Mouse (Mus musculus): Measurements from ENCODE around the gene Cfap221. TPM values are rescaled to one million over a fixed set of nuclear protein-coding genes. Genes with fewer than 3 reads are reported as not detected.

Cfap221 gene
- total and polyA plus RNA-seq, 2 experiments from 2014 or later, result not detected

DNA sequence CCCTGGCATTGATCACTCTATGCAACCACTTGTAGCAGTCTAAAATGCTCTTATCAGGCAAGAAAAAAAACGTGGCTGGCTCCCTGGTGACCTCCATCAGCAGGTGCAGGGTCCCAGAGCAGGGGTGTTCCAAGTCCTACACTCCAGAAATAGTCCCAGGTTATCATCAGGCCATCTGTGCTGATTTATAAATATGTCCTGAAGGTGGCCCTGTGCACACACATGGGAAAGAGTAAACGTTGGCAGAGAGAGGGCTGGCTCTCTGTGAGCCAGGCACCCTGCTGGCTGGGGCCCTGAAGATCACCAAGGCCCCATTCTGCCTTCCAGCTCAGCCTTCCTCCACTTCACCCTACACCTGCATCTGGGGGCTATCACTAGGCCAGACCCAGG lies 28.0 kb upstream of the Cfap221 start:
- WGBS, result 12% methylated on average over 2 of the region's 2 CpGs
- Histone ChIP-seq H3K4me3 (ENCODE audit: low read depth, low read length) (no peak overlapping the region), H3K9ac (replicated peaks; ENCODE audit: low read depth, low read length) (no peak overlapping the region), H3K4me1 (ENCODE audit: control insufficient read depth, insufficient read depth) (peaks cover 26% of the 10 kb centered on the region), H3K27me3 (ENCODE audit: control insufficient read depth, insufficient read depth, low read length) (no peaks in the 10 kb centered on the region), H3K9me3 (replicated peaks; ENCODE audit: control insufficient read depth, low read length) (no peaks in the 10 kb centered on the region), H3K27ac (ENCODE audit: low read depth) (peak overlapping the region; percentile 75), H3K4me2 (ENCODE audit: low read depth, low read length) (no peak overlapping the region), H3K36me3 (replicated peaks; ENCODE audit: control insufficient read depth, insufficient read depth, low read length) (no peaks in the 10 kb centered on the region)
- peak; percentile 33 for ATAC-seq (ENCODE audit: insufficient read depth, low read depth)
- DNase-seq (ENCODE audit: low spot score), result no peak
- TF ChIP-seq EP300 (IDR thresholded peaks at IDR 0.05; ENCODE audit: low read depth), result no peak
- no peak for TF ChIP-seq CTCF (IDR thresholded peaks at IDR 0.05; ENCODE audit: low read depth)

DNA sequence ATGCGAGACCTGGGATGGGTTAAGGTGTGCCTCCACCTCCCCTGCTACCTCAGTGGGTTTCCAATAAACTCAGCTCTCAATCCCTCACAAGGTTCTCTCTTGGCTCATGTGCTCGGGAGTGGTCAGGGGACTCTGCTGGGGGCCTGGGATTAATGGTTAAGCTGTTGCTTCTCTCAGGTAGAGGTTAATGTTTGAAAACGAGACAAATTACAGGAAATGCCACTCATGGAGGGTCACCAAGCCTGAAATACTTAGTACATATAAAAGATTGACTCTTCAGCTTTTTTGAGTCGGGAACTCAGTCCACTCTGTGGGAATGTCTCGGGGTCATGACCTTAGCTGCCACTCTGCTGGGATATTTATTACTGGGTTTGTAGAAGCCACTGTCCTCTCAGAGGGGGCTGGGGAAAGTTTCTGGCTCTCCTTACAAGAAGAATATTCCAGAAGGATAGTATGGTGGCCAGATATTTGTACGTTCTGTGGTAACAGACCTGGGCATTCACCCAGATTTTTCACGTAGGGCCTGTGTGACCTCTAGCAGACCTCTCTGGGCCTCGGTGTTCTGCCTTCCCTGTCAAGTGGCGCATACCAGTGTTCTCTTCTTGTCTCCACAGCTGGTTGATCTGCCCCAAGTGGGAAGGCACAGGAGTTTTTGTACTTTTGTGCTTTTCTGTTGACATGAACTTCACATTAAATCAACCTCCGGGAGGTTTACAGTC lies 27.5 kb upstream of the Cfap221 start:
- no peak overlapping the region for H3K9ac ChIP-seq (replicated peaks; ENCODE audit: low read depth, low read length)

DNA sequence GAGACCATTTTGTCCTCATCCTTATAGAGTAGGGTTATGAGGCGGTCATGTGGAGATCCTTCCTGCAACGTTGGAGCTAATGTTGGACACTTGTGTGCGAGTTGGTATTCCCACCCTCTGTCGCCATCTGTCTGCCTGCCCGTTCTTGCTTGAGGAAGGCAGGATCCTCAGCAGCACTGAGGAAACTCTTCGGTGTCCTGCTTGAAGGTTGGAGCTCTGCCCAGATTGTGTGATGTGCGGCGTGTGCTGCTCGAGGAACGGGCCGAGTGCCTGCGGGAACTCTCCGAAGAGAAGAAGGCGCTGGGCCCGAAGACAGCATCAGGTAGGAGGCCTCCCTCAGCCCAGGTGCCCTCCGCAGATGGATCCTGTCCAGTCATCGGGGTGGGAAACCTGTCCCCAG lies 24.9 kb upstream of the Cfap221 start:
- Histone ChIP-seq H3K4me3 (ENCODE audit: low read depth, low read length) (no peak overlapping the region), H3K4me2 (ENCODE audit: low read depth, low read length) (no peak overlapping the region), H3K27me3 (ENCODE audit: control insufficient read depth, insufficient read depth, low read length) (no peaks in the 10 kb centered on the region), H3K9ac (replicated peaks; ENCODE audit: low read depth, low read length) (no peak overlapping the region), H3K36me3 (replicated peaks; ENCODE audit: control insufficient read depth, insufficient read depth, low read length) (no peaks in the 10 kb centered on the region), H3K27ac (ENCODE audit: low read depth) (no peak overlapping the region), H3K9me3 (replicated peaks; ENCODE audit: control insufficient read depth, low read length) (no peaks in the 10 kb centered on the region), H3K4me1 (ENCODE audit: control insufficient read depth, insufficient read depth) (peaks cover 16% of the 10 kb centered on the region)
- WGBS, result 82% methylated on average over 17 of the region's 17 CpGs
- 0 out of 2 replicates have a peak, but pooled peaks have one; percentile 6 for ATAC-seq (ENCODE audit: insufficient read depth, low read depth)
- DNase-seq (ENCODE audit: low spot score), result no peak
- TF ChIP-seq CTCF (IDR thresholded peaks at IDR 0.05; ENCODE audit: low read depth), result no peak
- no peak for TF ChIP-seq EP300 (IDR thresholded peaks at IDR 0.05; ENCODE audit: low read depth)

More for the DNA sequence above, 27.5 kb upstream of the Cfap221 start:
- 44% methylated on average over 10 of the region's 10 CpGs for WGBS
- H3K4me3 ChIP-seq (ENCODE audit: low read depth, low read length), result no peak overlapping the region
- DNase-seq (ENCODE audit: low spot score) (peak; percentile 65), ATAC-seq (ENCODE audit: insufficient read depth, low read depth) (peak; percentile 66)
- TF ChIP-seq CTCF (IDR thresholded peaks at IDR 0.05; ENCODE audit: low read depth) (no peak), EP300 (IDR thresholded peaks at IDR 0.05; ENCODE audit: low read depth) (no peak)
- H3K36me3 ChIP-seq (replicated peaks; ENCODE audit: control insufficient read depth, insufficient read depth, low read length), result no peaks in the 10 kb centered on the region
- peak overlapping the region; percentile 75 for H3K27ac ChIP-seq (ENCODE audit: low read depth)
- peaks cover 26% of the 10 kb centered on the region for H3K4me1 ChIP-seq (ENCODE audit: control insufficient read depth, insufficient read depth)
- H3K27me3 ChIP-seq (ENCODE audit: control insufficient read depth, insufficient read depth, low read length), result no peaks in the 10 kb centered on the region
- H3K9me3 ChIP-seq (replicated peaks; ENCODE audit: control insufficient read depth, low read length), result no peaks in the 10 kb centered on the region
- no peak overlapping the region for H3K4me2 ChIP-seq (ENCODE audit: low read depth, low read length)

DNA sequence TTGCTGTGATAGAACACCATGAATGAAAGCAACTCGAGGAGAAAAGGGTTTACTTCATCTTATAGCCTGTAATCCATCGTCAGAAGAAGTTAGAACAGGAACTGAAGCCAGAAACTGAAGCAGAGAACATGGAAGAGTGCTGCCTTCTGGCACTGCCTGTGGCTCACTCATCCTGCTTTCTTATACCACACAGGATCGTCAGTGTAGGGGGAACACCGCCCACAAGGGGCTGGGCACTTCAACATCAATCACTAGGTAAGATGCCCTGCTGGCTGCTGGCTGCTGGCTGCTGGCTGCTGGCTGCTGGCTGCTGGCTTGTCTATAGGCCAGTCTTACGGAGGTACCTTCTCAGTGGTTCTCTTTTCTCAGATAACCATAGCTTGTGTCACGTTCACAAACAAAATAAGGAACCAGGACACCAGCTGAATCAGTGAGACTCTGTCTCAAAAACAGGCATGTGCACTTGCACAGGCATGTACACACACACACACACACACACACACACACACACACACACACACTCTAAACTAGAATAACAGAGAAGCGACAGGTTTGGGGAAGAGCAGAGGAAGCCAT lies 23.4 kb upstream of the Cfap221 start:
- H3K4me1 ChIP-seq (ENCODE audit: control insufficient read depth, insufficient read depth), result peaks cover 14% of the 10 kb centered on the region
- no peak overlapping the region for H3K4me2 ChIP-seq (ENCODE audit: low read depth, low read length)
- H3K27ac ChIP-seq (ENCODE audit: low read depth), result no peak overlapping the region
- no peaks in the 10 kb centered on the region for H3K9me3 ChIP-seq (replicated peaks; ENCODE audit: control insufficient read depth, low read length)
- H3K4me3 ChIP-seq (ENCODE audit: low read depth, low read length), result no peak overlapping the region
- no peak for ATAC-seq (ENCODE audit: insufficient read depth, low read depth)
- TF ChIP-seq EP300 (IDR thresholded peaks at IDR 0.05; ENCODE audit: low read depth), result no peak
- TF ChIP-seq CTCF (IDR thresholded peaks at IDR 0.05; ENCODE audit: low read depth), result no peak
- WGBS, result 57% methylated on average over 7 of the region's 7 CpGs
- no peak for DNase-seq (ENCODE audit: low spot score)
- H3K27me3 ChIP-seq (ENCODE audit: control insufficient read depth, insufficient read depth, low read length), result no peaks in the 10 kb centered on the region
- no peak overlapping the region for H3K9ac ChIP-seq (replicated peaks; ENCODE audit: low read depth, low read length)
- H3K36me3 ChIP-seq (replicated peaks; ENCODE audit: control insufficient read depth, insufficient read depth, low read length), result no peaks in the 10 kb centered on the region

DNA sequence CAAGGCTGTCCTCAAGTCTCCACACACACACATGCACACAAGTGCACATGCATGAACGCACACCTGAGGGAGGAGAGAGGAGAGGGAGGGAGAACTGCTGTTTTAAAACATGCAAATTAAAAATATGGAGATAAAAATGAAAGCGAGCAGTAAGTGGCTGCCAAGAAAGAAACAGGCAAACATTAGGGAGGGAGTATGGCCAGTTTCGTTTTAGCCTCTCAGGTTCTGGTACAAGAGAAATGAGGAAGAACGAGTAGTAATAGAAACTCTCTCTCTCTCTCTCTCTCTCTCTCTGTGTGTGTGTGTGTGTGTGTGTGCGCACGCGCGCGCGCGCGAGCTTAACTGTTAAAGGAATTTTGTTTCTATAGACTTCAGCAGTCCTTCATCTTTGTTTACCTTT lies 22.4 kb upstream of the Cfap221 start:
- DNase-seq (ENCODE audit: low spot score) (no peak), ATAC-seq (ENCODE audit: insufficient read depth, low read depth) (no peak)
- Histone ChIP-seq H3K9me3 (replicated peaks; ENCODE audit: control insufficient read depth, low read length) (no peaks in the 10 kb centered on the region), H3K4me1 (ENCODE audit: control insufficient read depth, insufficient read depth) (peaks cover 4% of the 10 kb centered on the region; the same call in 1 of the 2 replicates), H3K4me3 (ENCODE audit: low read depth, low read length) (no peak overlapping the region), H3K36me3 (replicated peaks; ENCODE audit: control insufficient read depth, insufficient read depth, low read length) (no peaks in the 10 kb centered on the region), H3K9ac (replicated peaks; ENCODE audit: low read depth, low read length) (no peak overlapping the region), H3K4me2 (ENCODE audit: low read depth, low read length) (no peak overlapping the region), H3K27ac (ENCODE audit: low read depth) (no peak overlapping the region), H3K27me3 (ENCODE audit: control insufficient read depth, insufficient read depth, low read length) (no peaks in the 10 kb centered on the region)
- WGBS, result 87% methylated on average over 12 of the region's 12 CpGs
- TF ChIP-seq EP300 (IDR thresholded peaks at IDR 0.05; ENCODE audit: low read depth), result no peak
- TF ChIP-seq CTCF (IDR thresholded peaks at IDR 0.05; ENCODE audit: low read depth), result no peak
